Mouse (Mus musculus) cerebellum, adult 11-12 months (tissue): ENCODE results near the gene Arhgef25.
"Not testable (repeated sequence)": the region's sequence is repeated elsewhere in the genome, so short reads cannot be mapped to it uniquely, and the experiment has no call there.

Experiments used
- DNase-seq: peaks from one replicate; pipeline ENCODE4 v3.0.0; 2022

Arhgef25 gene

GRCm38 (mm10) chr10:127164631-127165353, 25.1 kb downstream of the Arhgef25 start, which contains the start of gene B4galnt1:
Gene B4galnt1 (plus strand): TSS chr10:127165225.
- DNase-seq, result peak; percentile 86

- no peak for DNase-seq
Measured at GRCm38 (mm10) chr10:127164190-127164589, 25.7 kb downstream of the Arhgef25 start.

GRCm38 (mm10) chr10:127162771-127163261, 27.1 kb downstream of the Arhgef25 start:
- not testable (repeated sequence) for DNase-seq

GRCm38 (mm10) chr10:127160728-127161127, 29.2 kb downstream of the Arhgef25 start:
- no peak for DNase-seq

- no peak for DNase-seq
Measured at GRCm38 (mm10) chr10:127160081-127160480, 29.8 kb downstream of the Arhgef25 start.

- no peak for DNase-seq
Measured at GRCm38 (mm10) chr10:127158471-127158870, 31.4 kb downstream of the Arhgef25 start.

- DNase-seq, result no peak
Measured at GRCm38 (mm10) chr10:127156511-127156910, 33.4 kb downstream of the Arhgef25 start.

GRCm38 (mm10) chr10:127156089-127156488, 33.8 kb downstream of the Arhgef25 start:
- DNase-seq, result no peak

GRCm38 (mm10) chr10:127154652-127155051, 35.2 kb downstream of the Arhgef25 start:
- DNase-seq, result no peak

GRCm38 (mm10) chr10:127154241-127154640, 35.6 kb downstream of the Arhgef25 start:
- DNase-seq, result no peak

GRCm38 (mm10) chr10:127153323-127153722, 36.6 kb downstream of the Arhgef25 start:
- no peak for DNase-seq

GRCm38 (mm10) chr10:127152556-127152955, 37.3 kb downstream of the Arhgef25 start:
- DNase-seq, result not testable (repeated sequence)

GRCm38 (mm10) chr10:127151233-127151632, 38.6 kb downstream of the Arhgef25 start:
- not testable (repeated sequence) for DNase-seq

- DNase-seq, result no peak
Measured at GRCm38 (mm10) chr10:127150471-127150872, 39.4 kb downstream of the Arhgef25 start.

- no peak for DNase-seq
Measured at GRCm38 (mm10) chr10:127147135-127147534, 42.7 kb downstream of the Arhgef25 start.

- no peak for DNase-seq
Measured at GRCm38 (mm10) chr10:127145303-127145702, 44.6 kb downstream of the Arhgef25 start.

GRCm38 (mm10) chr10:127144536-127144935, 45.3 kb downstream of the Arhgef25 start:
- DNase-seq, result no peak

GRCm38 (mm10) chr10:127143228-127143627, 46.7 kb downstream of the Arhgef25 start:
- peak; percentile 28 for DNase-seq

- no peak for DNase-seq
Measured at GRCm38 (mm10) chr10:127141500-127141899, 48.4 kb downstream of the Arhgef25 start.

GRCm38 (mm10) chr10:127140971-127141370, 48.9 kb downstream of the Arhgef25 start:
- DNase-seq, result no peak

GRCm38 (mm10) chr10:127138328-127139141, 51.3 kb downstream of the Arhgef25 start:
- no peak for DNase-seq

- DNase-seq, result no peak
Measured at GRCm38 (mm10) chr10:127137896-127138295, 52.0 kb downstream of the Arhgef25 start.

GRCm38 (mm10) chr10:127136510-127136909, 53.4 kb downstream of the Arhgef25 start:
- no peak for DNase-seq
